Mouse (Mus musculus) cerebellum, adult 8-10 months (tissue): ENCODE measurements at regions not wholly inside any gene's neighbourhood (a gene's known extent, or its start where the extent isn't known, plus 50 kb on each side); places are given as distances from the start of the nearest gene placed in this dataset.

Experiments used
- DNase-seq: peaks from one replicate; pipeline ENCODE4 v3.0.0; 2022

- DNase-seq = no peak
Measured at GRCm38 (mm10) chr15:21988676-21989075, 560.1 kb upstream of the Cdh18 start.

DNA sequence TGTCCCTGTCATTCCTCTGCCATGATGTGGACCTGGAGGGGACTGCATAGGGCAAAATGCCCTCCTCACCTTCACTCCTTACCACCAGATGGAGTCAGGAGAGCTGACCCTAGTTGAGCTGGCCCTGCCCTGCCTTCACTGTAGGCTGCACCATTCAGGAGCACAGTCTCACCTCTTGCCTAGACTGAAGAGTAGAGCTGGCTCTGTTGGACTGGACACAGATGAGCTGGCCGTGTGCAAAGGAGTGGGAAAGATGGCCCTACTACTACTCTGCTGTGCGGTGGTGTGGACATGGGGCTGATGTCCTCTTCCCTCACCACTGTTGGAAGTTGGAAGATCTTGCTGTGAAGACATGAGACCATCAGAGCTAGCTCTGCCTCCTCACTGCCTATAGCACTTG is 555.5 kb upstream of the Cdh18 start:
- no peak for DNase-seq

GRCm38 (mm10) chr15:21995121-21995826 is 553.5 kb upstream of the Cdh18 start:
- no peak for DNase-seq

DNA sequence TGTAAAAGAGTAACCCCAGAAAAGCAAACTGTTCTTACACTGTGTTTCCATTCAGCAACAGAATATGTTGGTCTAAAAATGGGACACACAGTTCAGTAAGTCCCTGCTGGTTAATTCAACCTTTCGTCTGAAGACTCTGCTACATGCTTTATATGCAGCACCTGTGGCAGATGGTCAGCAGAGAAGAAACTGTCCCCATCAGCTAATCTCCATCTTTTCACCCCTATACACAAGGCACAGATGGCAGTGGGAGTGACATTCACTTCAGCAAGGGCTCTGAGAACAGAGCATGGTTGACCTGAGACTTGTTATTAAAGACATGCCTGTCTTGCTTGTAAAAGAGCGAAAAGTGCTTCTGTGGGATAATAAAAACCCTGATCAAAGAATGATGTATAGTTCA is 528.8 kb upstream of the Cdh18 start:
- DNase-seq = peak; percentile 4

GRCm38 (mm10) chr15:22030215-22030614 is 518.6 kb upstream of the Cdh18 start:
- DNase-seq = no peak

DNA sequence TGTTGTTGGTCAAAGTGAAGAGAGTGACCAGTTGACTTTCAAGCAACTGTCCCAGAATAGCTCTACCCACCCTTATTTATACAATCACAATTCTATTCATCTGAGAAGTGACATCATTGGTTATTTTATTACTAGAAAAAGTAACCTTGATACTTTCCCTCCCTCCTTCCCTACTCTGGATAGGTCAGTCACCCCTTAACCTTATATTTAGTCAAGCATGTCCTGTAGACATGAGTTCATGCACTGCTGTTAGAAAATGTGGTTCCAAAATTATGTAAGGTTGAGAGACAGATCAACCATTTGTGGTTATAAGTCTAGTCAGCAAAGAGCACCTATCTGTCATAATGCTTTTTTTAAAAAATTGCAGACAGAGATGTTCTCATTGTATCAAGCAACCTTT is 502.4 kb upstream of the Cdh18 start:
- no peak for DNase-seq

DNA sequence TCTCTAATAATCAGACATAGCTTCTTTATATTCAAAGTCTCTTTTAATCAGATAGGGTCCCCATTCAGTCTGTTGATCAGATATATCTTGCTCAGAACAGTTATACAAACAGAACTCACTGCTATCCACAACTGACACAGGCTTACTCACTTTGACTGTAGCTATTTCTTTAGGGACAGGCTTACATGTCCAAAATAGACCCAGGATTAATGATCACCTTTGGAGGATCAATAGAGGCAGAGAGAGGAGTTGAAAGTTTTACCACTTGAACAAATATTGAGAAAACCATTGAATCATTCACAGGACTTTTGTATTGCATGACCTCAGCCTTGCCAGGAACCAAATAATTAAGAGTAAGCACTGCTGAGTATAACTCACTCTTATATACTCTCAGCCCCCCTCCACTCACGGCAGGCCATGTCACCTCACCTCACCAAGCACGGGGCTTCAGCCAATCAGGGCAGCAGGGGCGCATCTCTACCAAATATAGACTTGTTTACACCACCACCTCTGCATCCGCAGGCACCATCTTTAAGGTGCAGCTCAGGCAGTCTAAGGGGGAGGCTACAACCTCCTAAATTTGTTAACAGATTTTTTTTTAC is 501.8 kb upstream of the Cdh18 start:
- no peak for DNase-seq

- DNase-seq = no peak
Measured at GRCm38 (mm10) chr15:22086856-22087255, 462.0 kb upstream of the Cdh18 start.

GRCm38 (mm10) chr15:22121746-22122145 is 427.1 kb upstream of the Cdh18 start:
- no peak for DNase-seq

DNA sequence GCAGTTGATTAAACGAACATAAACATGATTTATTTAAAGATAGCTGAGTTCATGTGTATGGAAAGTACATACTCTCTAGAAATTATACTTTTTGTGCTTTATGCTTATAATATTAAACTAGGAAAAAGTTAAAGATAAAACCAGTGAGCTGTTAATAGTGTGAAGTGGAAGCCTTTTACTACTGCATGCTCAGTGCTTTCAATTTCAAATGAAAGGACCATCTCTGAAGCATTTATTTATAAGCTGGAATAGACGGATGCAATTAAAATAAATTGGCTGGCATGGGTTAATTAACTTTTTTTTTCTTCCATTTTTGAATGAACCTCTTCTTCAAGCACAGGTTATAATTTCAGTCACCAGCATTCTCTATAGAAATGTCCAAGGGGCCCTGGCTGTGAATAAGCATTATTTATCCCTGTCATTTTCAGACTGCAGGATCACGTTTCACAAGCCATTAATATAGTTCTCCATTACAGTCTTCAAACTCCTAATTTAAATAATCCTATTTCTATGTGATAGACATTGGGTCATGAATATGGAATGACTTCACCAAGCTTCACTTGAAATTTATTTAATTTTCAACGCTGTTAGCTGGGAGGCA is 396.8 kb upstream of the Cdh18 start:
- no peak for DNase-seq

DNA sequence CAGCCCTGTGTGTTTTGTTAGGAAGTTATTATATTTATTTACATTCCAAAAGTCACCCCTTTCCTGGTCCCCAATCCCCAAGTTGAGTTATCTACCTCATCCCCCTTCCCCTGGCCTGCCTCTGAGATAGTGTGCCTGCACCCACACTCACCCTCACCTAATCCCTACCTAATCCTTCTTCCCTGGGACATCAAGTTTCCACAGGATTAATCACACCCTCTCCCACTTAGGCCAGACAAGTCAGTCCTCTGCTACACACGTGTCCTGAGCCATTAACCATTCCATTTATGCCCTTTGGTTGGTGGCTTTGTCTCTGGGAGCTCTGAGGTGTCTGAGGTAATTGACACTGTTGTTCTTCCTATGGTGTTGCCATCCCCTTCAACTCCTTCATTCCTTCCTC is 396.1 kb upstream of the Cdh18 start:
- no peak for DNase-seq

GRCm38 (mm10) chr15:22170302-22170701 is 378.5 kb upstream of the Cdh18 start:
- peak; percentile 88 for DNase-seq

- DNase-seq = no peak
Measured at GRCm38 (mm10) chr15:22208991-22209390, 339.8 kb upstream of the Cdh18 start.

DNA sequence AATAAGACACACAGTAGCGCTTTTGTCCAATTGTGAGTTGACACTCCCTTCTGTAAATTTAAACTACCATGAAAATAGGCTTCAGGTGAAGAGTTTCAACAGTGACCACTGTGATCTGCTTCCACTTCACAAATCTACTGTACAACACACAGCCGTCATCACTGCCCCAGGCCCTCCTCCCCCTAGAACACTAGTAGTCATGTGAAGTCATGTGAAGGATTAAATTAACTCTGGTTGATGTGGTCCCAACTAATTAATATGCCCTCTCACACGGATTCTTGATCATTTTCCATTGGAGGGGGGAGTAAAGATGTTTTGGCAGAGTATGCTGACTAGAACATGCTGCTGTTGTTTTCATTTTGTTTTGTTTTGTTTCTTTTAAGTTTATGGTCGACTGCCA is 316.2 kb upstream of the Cdh18 start:
- DNase-seq = no peak

DNA sequence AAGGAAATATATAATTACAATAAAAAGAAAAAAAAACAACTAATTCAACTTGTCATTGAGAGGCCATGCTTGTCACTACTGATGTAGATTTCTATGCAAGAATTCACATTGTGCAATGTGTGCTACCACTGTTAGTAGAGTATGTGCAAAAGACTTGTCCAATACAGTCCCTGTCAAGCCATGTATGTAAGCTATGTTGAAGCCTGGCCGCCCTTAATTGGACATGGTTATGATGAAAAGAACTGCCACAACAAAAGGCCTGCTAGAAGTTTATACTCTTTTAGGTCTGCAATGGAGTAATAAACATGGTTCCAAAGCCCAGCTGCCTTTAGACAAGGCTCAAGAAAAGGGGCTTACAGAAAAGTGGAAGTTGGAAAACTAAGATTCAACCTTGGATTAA is 267.9 kb upstream of the Cdh18 start:
- no peak for DNase-seq

DNA sequence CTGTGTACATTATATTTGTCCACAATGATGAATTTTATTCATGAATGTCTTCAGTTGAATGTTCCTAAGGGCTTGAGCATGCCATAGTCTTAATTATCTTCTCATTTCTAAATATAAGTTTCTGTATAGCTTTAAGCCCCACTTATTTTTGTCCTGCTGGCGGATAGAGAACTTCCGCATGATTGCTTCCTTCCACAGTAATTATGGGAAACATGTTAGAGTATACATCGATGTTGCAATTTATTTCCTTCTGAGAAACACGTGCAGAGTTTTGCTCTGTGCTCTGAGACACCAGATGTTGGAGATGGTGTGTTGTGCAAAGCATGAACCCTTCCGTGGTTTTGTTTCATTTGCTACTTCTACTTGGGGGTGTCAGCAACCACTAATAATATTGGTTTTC is 237.8 kb upstream of the Cdh18 start:
- no peak for DNase-seq

DNA sequence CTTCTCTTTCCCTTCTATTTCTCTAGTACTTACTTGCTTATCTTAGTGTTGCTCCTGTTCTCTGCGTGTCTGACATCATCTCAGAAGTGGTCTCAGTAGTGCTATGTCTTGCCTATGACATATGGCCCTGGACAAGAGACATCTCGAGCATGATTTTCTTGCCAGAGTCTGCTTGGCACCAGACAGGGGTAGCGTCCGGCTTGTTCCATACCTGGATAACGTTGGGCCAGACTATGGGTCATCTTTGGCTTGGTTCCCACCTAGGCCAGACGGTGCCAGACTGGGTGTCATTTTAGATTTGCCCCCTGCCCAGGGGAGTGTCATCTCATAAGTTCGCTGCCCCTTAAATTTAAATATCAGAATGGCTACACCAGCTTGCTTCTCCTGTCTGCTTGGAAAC is 229.8 kb upstream of the Cdh18 start:
- DNase-seq = peak; percentile 11

DNA sequence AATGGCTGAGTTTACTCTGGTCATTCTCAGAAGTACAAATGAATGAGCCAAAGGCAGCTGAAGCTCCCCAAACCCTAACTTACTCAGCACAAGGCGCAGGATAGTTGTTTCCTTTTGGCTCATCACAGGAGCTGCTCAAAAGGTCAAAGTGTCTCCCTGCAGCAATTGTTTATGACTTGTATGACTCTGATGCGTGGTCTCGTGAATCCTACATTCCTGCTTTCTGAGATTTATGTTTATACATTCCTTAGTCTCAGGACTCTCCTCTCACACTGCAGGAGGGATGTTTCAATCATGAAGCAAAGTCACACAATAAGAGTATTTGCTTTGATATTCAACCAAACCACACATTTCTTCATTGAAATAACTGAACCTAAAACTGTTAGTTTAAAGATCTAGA is 209.9 kb upstream of the Cdh18 start:
- no peak for DNase-seq

DNA sequence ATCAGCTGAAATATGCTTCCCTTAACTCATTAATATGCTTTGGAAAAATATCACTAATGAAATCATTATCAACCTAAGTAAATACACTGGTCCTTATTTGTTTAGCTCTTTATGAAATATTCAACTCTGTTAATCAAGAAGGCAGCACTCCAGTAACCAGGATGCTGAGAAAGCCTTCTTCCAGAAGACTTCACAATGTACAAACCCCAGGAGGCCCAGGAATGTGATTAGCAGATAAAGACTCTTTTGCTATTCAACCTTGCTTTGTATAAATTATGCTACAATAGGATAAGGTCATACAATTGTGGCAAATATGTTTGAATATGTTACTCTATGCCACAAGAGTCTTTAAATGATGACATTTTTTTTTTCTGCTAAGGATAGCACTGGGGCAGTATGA is 204.5 kb upstream of the Cdh18 start:
- DNase-seq = no peak

DNA sequence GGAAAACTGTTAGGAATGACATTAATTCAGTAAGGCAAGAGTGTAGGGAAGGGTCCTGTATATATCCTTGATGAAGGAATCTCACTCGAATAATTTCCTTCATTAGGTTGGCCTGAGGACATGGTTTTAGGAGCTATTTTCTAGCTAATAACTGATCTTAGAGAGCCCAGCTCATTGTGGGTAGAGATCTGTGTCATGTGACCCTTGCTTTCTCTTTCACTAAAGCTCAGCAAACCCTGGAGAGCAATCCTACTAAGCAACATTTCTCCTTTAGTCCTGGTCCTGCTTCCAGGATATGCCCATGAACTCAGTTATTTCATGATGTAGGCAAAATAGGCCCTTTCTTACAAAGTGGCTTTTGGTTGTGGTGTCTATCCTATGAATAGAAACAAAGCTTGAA is 197.3 kb upstream of the Cdh18 start:
- DNase-seq = no peak
